ENCODE assay signal across 8 mouse cellular contexts in genomic region chr7:140856785-140857549, GRCm38 (mm10). TPM values are rescaled to one million over a fixed set of nuclear protein-coding genes. Genes with fewer than 3 reads are reported as not detected.
DNase-seq lines count a peak whose midpoint lies in the region; ATAC-seq lines count a peak whose summit lies in the region.

Ric8a (plus strand) TSS chr7:140856957.

- peak within 1 kb of the TSS; percentile 92 for H3K4me2 ChIP-seq in hindbrain, embryonic 11.5 days (replicated peaks; ENCODE audit: low read depth, low read length)
- peak within 1 kb of the TSS; percentile 98 for H3K4me2 ChIP-seq in lung, embryonic 16.5 days (ENCODE audit: low read depth, low read length)

- H3K4me3 ChIP-seq in hindbrain, embryonic 11.5 days (ENCODE audit: low read depth, low read length): peak within 1 kb of the TSS; percentile 80
- H3K4me3 ChIP-seq in lung, embryonic 16.5 days (ENCODE audit: low read length): peak within 1 kb of the TSS; percentile 68

- H3K36me3 ChIP-seq in hindbrain, embryonic 11.5 days (ENCODE audit: control insufficient read depth, insufficient read depth, low read length): no peaks in the 10 kb centered on the region
- H3K36me3 ChIP-seq in lung, embryonic 16.5 days (ENCODE audit: control insufficient read depth, insufficient read depth, low read length): peaks cover 29% of the 10 kb centered on the region

- no peaks in the 10 kb centered on the region for H3K9me3 ChIP-seq in hindbrain, embryonic 11.5 days (ENCODE audit: control insufficient read depth, low read length)
- H3K9me3 ChIP-seq in lung, embryonic 16.5 days (ENCODE audit: control insufficient read depth, low read length): no peaks in the 10 kb centered on the region

- no peaks in the 10 kb centered on the region for H3K27me3 ChIP-seq in hindbrain, embryonic 11.5 days (ENCODE audit: control insufficient read depth, insufficient read depth, low read length)
- no peaks in the 10 kb centered on the region for H3K27me3 ChIP-seq in lung, embryonic 16.5 days (ENCODE audit: control insufficient read depth, insufficient read depth, low read depth, low read length)

- H3K27ac ChIP-seq in hindbrain, embryonic 11.5 days (ENCODE audit: low read depth, low read length): peak within 1 kb of the TSS; percentile 73
- H3K27ac ChIP-seq in lung, embryonic 16.5 days (ENCODE audit: low read length): peak within 1 kb of the TSS; percentile 95

- H3K4me1 ChIP-seq in hindbrain, embryonic 11.5 days (replicated peaks; ENCODE audit: control insufficient read depth, insufficient read depth, low read length): peaks cover 8% of the 10 kb centered on the region
- peaks cover 17% of the 10 kb centered on the region for H3K4me1 ChIP-seq in lung, embryonic 16.5 days (replicated peaks; ENCODE audit: control insufficient read depth, insufficient read depth, low read length)

- DNase-seq in NIH3T3 (ENCODE audit: low read depth): peak; percentile 89
- DNase-seq in cerebellum, postnatal 10 days: peak; percentile 91 to 93
- DNase-seq in frontal cortex, postnatal 10 days (ENCODE audit: low spot score in 2 of 2): peak; percentile 78 to 86
- peak; percentile 81 for DNase-seq in hindbrain, embryonic 11.5 days (ENCODE audit: low spot score)
- DNase-seq in layer of hippocampus, adult 9-11 months: peak; percentile 91
- peak; percentile 89 for DNase-seq in ovary, adult 18-20 months (ENCODE audit: low spot score)
- DNase-seq in thymus, postnatal 0 days (ENCODE audit: low spot score): peak; percentile 82

- ATAC-seq in hindbrain, embryonic 11.5 days (ENCODE audit: low FRiP score): peak; percentile 77
- peak; percentile 83 for ATAC-seq in lung, embryonic 16.5 days (ENCODE audit: low read depth)

- peak within 1 kb of the TSS; percentile 88 for H3K9ac ChIP-seq in hindbrain, embryonic 11.5 days (ENCODE audit: low read depth, low read length)
- H3K9ac ChIP-seq in lung, embryonic 16.5 days (ENCODE audit: low read length): peak within 1 kb of the TSS; percentile 83

- 1% methylated on average over 50 of the region's 50 CpGs for WGBS in hindbrain, embryonic 11.5 days
- under 1% methylated on average over 50 of the region's 50 CpGs for WGBS in lung, embryonic 16.5 days

RNA-seq across cellular contexts. Expression of gene Ric8a, which starts in this region (rescaled TPM):
- 74.6 and 74.8 TPM in 2 replicates for polyA plus RNA-seq in hindbrain, embryonic 11.5 days (2014; fragmentation: Nextera tagmentation; extraction: Ambion mirVana)
- polyA plus RNA-seq in lung, embryonic 16.5 days (2015; fragmentation: Nextera tagmentation; extraction: Ambion mirVana): 59.0 and 64.3 TPM in 2 replicates
- polyA plus RNA-seq in thymus, postnatal 0 days (2015; fragmentation: Nextera tagmentation; extraction: Ambion mirVana): 70.6 and 78.5 TPM in 2 replicates

Comparison
In these comparisons a context has a peak if more than half of its experiments do, and no peak if none do; other contexts are left out.
1. Peak in every context shown above with its lines: DNase-seq, ATAC-seq, H3K4me3 ChIP-seq and H3K27ac ChIP-seq.